ENCODE assay signal across 16 mouse cellular contexts in genomic region chr9:15004298-15004685, GRCm38 (mm10). TPM values are rescaled to one million over a fixed set of nuclear protein-coding genes. Genes with fewer than 3 reads are reported as not detected.
DNase-seq lines count a peak whose midpoint lies in the region; ATAC-seq lines count a peak whose summit lies in the region.
"Had no signal": no experiment of that assay in that cellular context is flagged by ENCODE, and none has a peak within 500 bp of the region (broad histone marks: within the 10 kb centered on the region; RNA-seq: fewer than 3 reads in every experiment).

No protein-coding gene starts in this region.

- H3K4me2 ChIP-seq in lung, embryonic 15.5 days: no peak overlapping the region
- H3K4me2 ChIP-seq: liver, embryonic 15.5 days; stomach, embryonic 15.5 days had no signal

- H3K9me3 ChIP-seq in lung, embryonic 15.5 days: no peaks in the 10 kb centered on the region
- no peaks in the 10 kb centered on the region for H3K9me3 ChIP-seq in limb, embryonic 10.5 days (replicated peaks)
- H3K9me3 ChIP-seq: liver, embryonic 15.5 days; stomach, embryonic 15.5 days had no signal

- ATAC-seq in lung, embryonic 15.5 days (ENCODE audit: borderline replicate concordance, extremely low read depth, low FRiP score, low TSS enrichment): peak; percentile 39; the same call in 1 of the 2 replicates
- ATAC-seq: intestine, postnatal 0 days had no signal

- no peak overlapping the region for H3K27ac ChIP-seq in lung, embryonic 15.5 days
- H3K27ac ChIP-seq in limb, embryonic 10.5 days: peak overlapping the region; percentile 54; the same call in 1 of the 2 replicates
- H3K27ac ChIP-seq: liver, embryonic 15.5 days; macrophage; stomach, embryonic 15.5 days had no signal

- no peak overlapping the region for H3K4me3 ChIP-seq in lung, embryonic 15.5 days
- H3K4me3 ChIP-seq in limb, embryonic 10.5 days: no peak overlapping the region
- H3K4me3 ChIP-seq: liver, embryonic 15.5 days; stomach, embryonic 15.5 days had no signal

- H3K9ac ChIP-seq in lung, embryonic 15.5 days: no peak overlapping the region
- H3K9ac ChIP-seq: liver, embryonic 15.5 days; stomach, embryonic 15.5 days had no signal

- 68% methylated on average over 9 of the region's 9 CpGs for WGBS in lung, embryonic 15.5 days
- WGBS in limb, embryonic 10.5 days: 45% methylated on average over 9 of the region's 9 CpGs

- no peaks in the 10 kb centered on the region for H3K27me3 ChIP-seq in lung, embryonic 15.5 days
- no peaks in the 10 kb centered on the region for H3K27me3 ChIP-seq in limb, embryonic 10.5 days (ENCODE audit: low read depth, poor library complexity, severe bottlenecking)
- H3K27me3 ChIP-seq: liver, embryonic 15.5 days; stomach, embryonic 15.5 days had no signal

- H3K4me1 ChIP-seq in lung, embryonic 15.5 days: no peaks in the 10 kb centered on the region
- H3K4me1 ChIP-seq in limb, embryonic 10.5 days: peaks cover 19% of the 10 kb centered on the region
- H3K4me1 ChIP-seq: liver, embryonic 15.5 days had no signal

- peaks cover 9% of the 10 kb centered on the region; the same call in 1 of the 2 replicates for H3K36me3 ChIP-seq in lung, embryonic 15.5 days
- H3K36me3 ChIP-seq in limb, embryonic 10.5 days: peaks cover 69% of the 10 kb centered on the region
- H3K36me3 ChIP-seq: liver, embryonic 15.5 days had no signal

- DNase-seq in adrenal gland, adult 2 months: peak; percentile 17
- DNase-seq in adrenal gland, postnatal 25 days: no peak
- DNase-seq in lung, postnatal 25 days (ENCODE audit: low spot score): no peak
- peak; percentile 23 for DNase-seq in T-cell, adult 2 months (ENCODE audit: low spot score)
- no peak for DNase-seq in limb, embryonic 10.5 days (ENCODE audit: low spot score)
- no peak for DNase-seq in cerebellum, adult 18-20 months
- no peak for DNase-seq in cerebellum, adult 11 months
- DNase-seq: cerebellum, postnatal 36 days; heart, postnatal 10 days; kidney, postnatal 25 days; left cerebral cortex, postnatal 4 days had no signal

RNA-seq across cellular contexts. Expression of gene Panx1, which starts 41.0 kb away (rescaled TPM):
- 10 to 100 TPM in 1 of 2 experiments, 1 to 10 TPM in 1; 7.1 to 10.1 TPM for total RNA-seq in adrenal gland, adult 2 months (2021)
- polyA plus RNA-seq in adrenal gland, adult 2 months (2012; rRNA removed): 21.1 and 27.5 TPM in 2 replicates
- total RNA-seq in adrenal gland, postnatal 25 days (2021): 8.6 and 14.9 TPM in 2 replicates
- polyA plus RNA-seq in lung, embryonic 15.5 days (2015; fragmentation: Nextera tagmentation; extraction: Ambion mirVana): 31.7 and 38.6 TPM in 2 replicates
- 68.8 and 80.7 TPM in 2 replicates for polyA plus RNA-seq in limb, embryonic 10.5 days (2016; fragmentation: Nextera tagmentation; extraction: Ambion mirVana)

Comparison
In these comparisons a context has a peak if more than half of its experiments do, and no peak if none do; other contexts are left out.
1. DNase-seq: peak in adrenal gland, adult 2 months (single experiment) and T-cell, adult 2 months (single experiment); none in adrenal gland, postnatal 25 days (single experiment), lung, postnatal 25 days (single experiment), limb, embryonic 10.5 days (single experiment), cerebellum, adult 18-20 months (0 of 2) and cerebellum, adult 11 months (single experiment).